Mouse (Mus musculus) sigmoid colon, adult 10 weeks (tissue): Measurements from ENCODE around the gene Rorc. TPM values are rescaled to one million over a fixed set of nuclear protein-coding genes. Genes with fewer than 3 reads are reported as not detected.

Experiments
- polyA plus RNA-seq: library from polyadenylated mRNA; stranded (reverse); fragments of 350-450 nt; fragmentation: Illumina TruSeq; extraction: RNeasy Lipid Tissue Mini Kit (QIAGEN cat#74804); gene quantifications from one replicate; pipeline ENCODE4 v1.2.3, GENCODE M21; 2014; ENCODE audit warnings: low read depth, low replicate concordance

Gene Rorc
- 54.0 TPM for polyA plus RNA-seq

GRCm38 (mm10) chr3:94372641-94373040 is at the start of gene Rorc:
Rorc (plus strand) TSS chr3:94372794.

GRCm38 (mm10) chr3:94341959-94342422 is 30.6 kb upstream of the Rorc start, which contains the start of gene Them5:
Them5 (plus strand) TSS chr3:94342099.

DNA sequence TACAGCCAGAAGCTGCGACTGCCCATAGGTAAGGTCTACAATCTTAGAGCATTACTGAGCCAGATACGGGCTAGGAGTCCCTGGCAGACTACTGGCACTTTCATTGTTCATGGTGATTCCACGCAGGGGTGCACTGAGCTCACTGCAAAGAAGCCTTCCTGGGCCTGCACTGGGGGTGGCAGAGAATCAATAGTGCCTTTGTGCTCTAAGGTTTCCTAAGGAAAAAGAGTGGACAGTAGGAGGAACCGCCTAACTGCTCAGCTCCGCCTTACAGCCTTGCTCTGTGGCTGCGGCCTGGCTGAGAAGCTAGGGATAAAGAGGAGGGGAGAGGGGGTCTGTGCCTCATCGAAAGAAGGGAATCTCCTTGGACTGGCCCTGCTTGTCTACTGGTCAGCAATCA is 10.5 kb upstream of the Rorc start, which contains the start of gene C2cd4d:
Gene C2cd4d, plus strand, starts transcription at position 301 of the 400 bp plus-strand sequence.

GRCm38 (mm10) chr3:94398217-94398616 is 25.6 kb downstream of the Rorc start, which contains the start of gene Lingo4:
Lingo4 (plus strand) TSS chr3:94398517.

DNA sequence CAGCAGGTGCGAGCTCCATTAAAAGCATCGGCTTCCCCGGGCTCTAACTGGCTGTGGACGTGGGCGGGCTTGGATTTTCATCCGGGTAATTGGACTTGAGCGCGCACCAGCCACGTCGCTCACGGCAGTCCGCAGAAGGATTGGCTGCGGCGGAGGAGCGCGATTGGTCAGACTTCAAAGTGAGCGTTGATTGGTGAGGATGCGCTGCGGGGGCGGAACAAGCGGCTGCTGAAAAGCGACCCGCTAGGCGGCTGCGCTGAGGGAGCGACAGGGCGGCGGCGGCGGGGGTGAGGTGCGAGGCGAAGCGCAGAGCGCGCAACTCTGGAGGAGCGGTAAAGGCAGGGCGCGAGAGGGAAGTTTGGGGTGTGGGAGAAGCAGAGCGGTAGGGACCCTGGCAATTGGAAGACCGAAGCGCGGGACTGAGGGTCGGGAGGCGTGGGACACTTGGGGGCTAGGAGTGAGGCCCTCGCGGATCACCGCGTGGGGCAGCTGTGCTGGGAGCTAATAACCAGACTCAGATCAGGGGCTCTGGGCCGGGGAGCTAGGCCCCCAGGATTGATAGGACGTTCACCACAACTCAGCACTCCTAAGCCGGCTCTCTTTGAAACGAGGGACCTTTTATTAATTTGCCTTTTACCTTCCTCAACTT is 40.6 kb downstream of the Rorc start, which contains the start of gene Tdrkh:
Gene Tdrkh, plus strand, starts transcription at position 243 of the 649 bp plus-strand sequence.

DNA sequence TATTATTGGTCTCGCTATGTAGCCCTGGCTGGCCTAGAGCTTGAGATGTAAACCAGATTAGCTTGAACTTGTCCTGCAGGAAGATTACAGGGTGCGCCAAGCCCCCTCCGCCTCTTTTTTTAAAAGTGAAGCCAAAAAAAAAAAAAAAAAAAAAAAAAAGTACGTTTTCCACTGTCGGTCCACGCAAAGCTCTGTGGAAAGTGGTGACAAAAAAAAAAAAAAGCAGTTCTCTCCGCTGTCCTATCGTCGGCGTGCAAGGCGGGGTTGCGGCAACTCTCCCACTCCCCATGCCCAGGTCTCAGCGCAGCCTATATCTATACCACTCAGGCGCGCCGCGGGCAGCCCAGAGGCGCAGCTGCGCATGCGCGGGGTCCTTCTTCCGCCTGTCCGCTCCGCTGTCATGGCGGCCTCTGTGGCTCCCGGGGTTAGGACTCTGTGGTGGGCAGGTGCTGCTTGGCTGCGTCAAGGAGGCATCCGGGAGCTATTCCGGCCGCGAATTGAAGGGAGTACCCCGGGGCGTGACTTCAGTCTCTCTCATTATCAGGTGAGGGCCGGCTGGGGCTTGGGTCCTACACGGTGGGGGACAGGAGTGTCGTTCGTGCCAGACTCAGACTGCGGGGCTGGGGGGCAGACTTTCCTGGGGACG is 70.5 kb downstream of the Rorc start, which contains the start of gene Mrpl9:
Gene Mrpl9, plus strand, starts transcription at position 368 of the 646 bp plus-strand sequence.

DNA sequence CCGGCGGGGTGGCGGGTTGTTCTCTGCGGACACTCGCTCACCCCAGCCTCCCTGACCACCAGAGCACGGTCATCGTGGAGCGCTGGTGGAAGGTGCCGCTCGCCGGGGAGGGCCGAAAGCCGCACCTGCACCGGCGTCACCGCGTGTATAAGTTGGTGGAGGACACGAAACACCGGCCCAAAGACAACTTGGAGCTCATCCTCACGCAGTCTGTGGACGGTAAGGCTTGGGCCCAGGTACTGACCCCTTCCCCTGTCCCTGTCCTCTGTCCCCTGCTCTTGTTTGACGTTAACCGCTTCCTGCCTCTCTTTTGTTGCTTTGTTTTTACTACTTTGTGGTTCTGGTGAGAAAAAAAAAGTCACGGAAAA is 71.0 kb downstream of the Rorc start, which contains the start of gene Oaz3:
Gene Oaz3, minus strand, starts transcription at position 319 of the 368 bp plus-strand sequence.

Other genes starting within 250 kb of the Rorc start
- gene Gm10696, start 194.6 kb upstream of the Rorc start, polyA plus RNA-seq: not detected
- not detected for gene Gm5286, start 176.1 kb upstream of the Rorc start, polyA plus RNA-seq
- gene Gm4778, start 108.8 kb upstream of the Rorc start, polyA plus RNA-seq: not detected
- 41.5 TPM for gene Them4, start 62.7 kb upstream of the Rorc start, polyA plus RNA-seq
- not detected for gene Them5, start 30.7 kb upstream of the Rorc start, polyA plus RNA-seq
- not detected for gene C2cd4d, start 10.4 kb upstream of the Rorc start, polyA plus RNA-seq
- 0.38 TPM for gene Lingo4, start 25.7 kb downstream of the Rorc start, polyA plus RNA-seq
- 3.1 TPM for gene Tdrkh, start 40.5 kb downstream of the Rorc start, polyA plus RNA-seq
- gene Mrpl9, start 70.5 kb downstream of the Rorc start, polyA plus RNA-seq: 50.4 TPM
- 1.3 TPM for gene Oaz3, start 71.1 kb downstream of the Rorc start, polyA plus RNA-seq
- gene Celf3, start 105.5 kb downstream of the Rorc start, polyA plus RNA-seq: 0.69 TPM
- gene Riiad1, start 107.5 kb downstream of the Rorc start, polyA plus RNA-seq: 3.2 TPM
- 47.7 TPM for gene Snx27, start 209.9 kb downstream of the Rorc start, polyA plus RNA-seq